Mouse (Mus musculus): ENCODE data around the gene 2410004P03Rik. TPM values are rescaled to one million over a fixed set of nuclear protein-coding genes. Genes with fewer than 3 reads are reported as not detected.

Gene 2410004P03Rik
- total and polyA plus RNA-seq, 2 experiments from 2014 or later = 7.8 to 8.6 TPM

- H3K4me2 ChIP-seq (ENCODE audit: low read depth, low read length) = no peak overlapping the region
- TF ChIP-seq CTCF (IDR thresholded peaks at IDR 0.05; ENCODE audit: low read depth) = no peak
- no peaks in the 10 kb centered on the region for H3K9me3 ChIP-seq (ENCODE audit: low read length)
- 23% methylated on average over 4 of the region's 4 CpGs for WGBS
- H3K4me1 ChIP-seq (ENCODE audit: insufficient read depth, low read length) = no peaks in the 10 kb centered on the region
- ATAC-seq = peak; percentile 70
- H3K36me3 ChIP-seq (ENCODE audit: insufficient read depth, low read length) = no peaks in the 10 kb centered on the region
- H3K27ac ChIP-seq = no peak overlapping the region; the same call in 1 of the 2 replicates
- H3K9ac ChIP-seq (replicated peaks; ENCODE audit: low read length) = no peak overlapping the region
- no peaks in the 10 kb centered on the region; the same call in 1 of the 2 replicates for H3K27me3 ChIP-seq (ENCODE audit: insufficient read depth, low read length)
- peak; percentile 78 for DNase-seq (ENCODE audit: low spot score)
- no peak overlapping the region for H3K4me3 ChIP-seq (ENCODE audit: low read length)
Measured at GRCm38 (mm10) chr12:17051057-17051456, 39.5 kb upstream of the 2410004P03Rik start.

- peak; percentile 49 for TF ChIP-seq CTCF (IDR thresholded peaks at IDR 0.05; ENCODE audit: low read depth)
- no peaks in the 10 kb centered on the region; the same call in 1 of the 2 replicates for H3K27me3 ChIP-seq (ENCODE audit: insufficient read depth, low read length)
- H3K9ac ChIP-seq (replicated peaks; ENCODE audit: low read length) = no peak overlapping the region
- ATAC-seq (no peak), DNase-seq (ENCODE audit: low spot score) (no peak)
- H3K36me3 ChIP-seq (ENCODE audit: insufficient read depth, low read length) = no peaks in the 10 kb centered on the region
- no peaks in the 10 kb centered on the region for H3K9me3 ChIP-seq (ENCODE audit: low read length)
- 92% methylated on average over 1 of the region's 1 CpGs for WGBS
- no peak overlapping the region for H3K4me3 ChIP-seq (ENCODE audit: low read length)
- H3K27ac ChIP-seq = no peak overlapping the region
- H3K4me1 ChIP-seq (ENCODE audit: insufficient read depth, low read length) = no peaks in the 10 kb centered on the region
- H3K4me2 ChIP-seq (ENCODE audit: low read depth, low read length) = no peak overlapping the region
Measured at GRCm38 (mm10) chr12:17049796-17050195, 38.3 kb upstream of the 2410004P03Rik start.

- no peaks in the 10 kb centered on the region for H3K9me3 ChIP-seq (ENCODE audit: low read length)
- ATAC-seq = peak; percentile 80
- H3K4me2 ChIP-seq (ENCODE audit: low read depth, low read length) = no peak overlapping the region
- H3K36me3 ChIP-seq (ENCODE audit: insufficient read depth, low read length) = no peaks in the 10 kb centered on the region
- TF ChIP-seq CTCF (IDR thresholded peaks at IDR 0.05; ENCODE audit: low read depth) = no peak
- H3K27me3 ChIP-seq (ENCODE audit: insufficient read depth, low read length) = no peaks in the 10 kb centered on the region; the same call in 1 of the 2 replicates
- WGBS = 39% methylated on average over 7 of the region's 7 CpGs
- H3K9ac ChIP-seq (replicated peaks; ENCODE audit: low read length) = no peak overlapping the region
- DNase-seq (ENCODE audit: low spot score) = peak; percentile 74
- no peaks in the 10 kb centered on the region for H3K4me1 ChIP-seq (ENCODE audit: insufficient read depth, low read length)
- H3K27ac ChIP-seq = no peak overlapping the region
- no peak overlapping the region for H3K4me3 ChIP-seq (ENCODE audit: low read length)
Measured at GRCm38 (mm10) chr12:17048979-17049612, 37.6 kb upstream of the 2410004P03Rik start.

- no peaks in the 10 kb centered on the region for H3K9me3 ChIP-seq (ENCODE audit: low read length)
- ATAC-seq = no peak
- DNase-seq (ENCODE audit: low spot score) = no peak
- H3K36me3 ChIP-seq (ENCODE audit: insufficient read depth, low read length) = no peaks in the 10 kb centered on the region
- TF ChIP-seq CTCF (IDR thresholded peaks at IDR 0.05; ENCODE audit: low read depth) = no peak
- no peak overlapping the region for H3K4me2 ChIP-seq (ENCODE audit: low read depth, low read length)
- H3K27me3 ChIP-seq (ENCODE audit: insufficient read depth, low read length) = no peaks in the 10 kb centered on the region
- WGBS = 42% methylated on average over 5 of the region's 5 CpGs
- no peak overlapping the region for H3K27ac ChIP-seq
- no peak overlapping the region for H3K9ac ChIP-seq (replicated peaks; ENCODE audit: low read length)
- H3K4me1 ChIP-seq (ENCODE audit: insufficient read depth, low read length) = no peaks in the 10 kb centered on the region
- no peak overlapping the region for H3K4me3 ChIP-seq (ENCODE audit: low read length)
Measured at GRCm38 (mm10) chr12:17043311-17043710, 31.8 kb upstream of the 2410004P03Rik start.

GRCm38 (mm10) chr12:17040567-17040966 lies 29.0 kb upstream of the 2410004P03Rik start:
- Histone ChIP-seq H3K27me3 (ENCODE audit: insufficient read depth, low read length) (no peaks in the 10 kb centered on the region), H3K36me3 (ENCODE audit: insufficient read depth, low read length) (no peaks in the 10 kb centered on the region), H3K4me3 (ENCODE audit: low read length) (no peak overlapping the region), H3K27ac (no peak overlapping the region), H3K4me1 (ENCODE audit: insufficient read depth, low read length) (no peaks in the 10 kb centered on the region; the same call in none of the 2 replicates), H3K9ac (replicated peaks; ENCODE audit: low read length) (no peak overlapping the region), H3K9me3 (ENCODE audit: low read length) (no peaks in the 10 kb centered on the region), H3K4me2 (ENCODE audit: low read depth, low read length) (no peak overlapping the region)
- 59% methylated on average over 1 of the region's 1 CpGs for WGBS
- ATAC-seq (no peak), DNase-seq (ENCODE audit: low spot score) (no peak)
- TF ChIP-seq CTCF (IDR thresholded peaks at IDR 0.05; ENCODE audit: low read depth) = no peak

DNA sequence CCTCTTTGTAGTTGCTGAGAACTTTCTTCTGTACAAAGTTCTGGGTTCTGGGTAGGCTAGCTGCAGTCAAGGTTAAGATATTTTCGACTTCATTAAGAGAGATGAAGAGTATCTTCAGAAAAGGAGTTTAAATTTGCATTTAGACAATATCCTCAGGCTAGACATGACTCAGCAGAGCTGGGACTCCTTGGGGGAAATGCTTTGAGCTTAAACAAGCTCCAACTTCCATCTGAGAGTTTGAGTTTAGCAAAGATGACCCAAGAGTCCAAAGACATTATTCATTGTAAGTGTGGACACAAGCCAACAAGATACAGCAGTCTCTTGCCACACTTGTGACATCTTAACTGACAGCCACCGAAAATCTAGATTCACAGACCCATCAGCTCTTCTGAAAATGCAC lies 27.9 kb upstream of the 2410004P03Rik start:
- no peak overlapping the region for H3K9ac ChIP-seq (replicated peaks; ENCODE audit: low read length)
- no peak for TF ChIP-seq CTCF (IDR thresholded peaks at IDR 0.05; ENCODE audit: low read depth)
- H3K27ac ChIP-seq = no peak overlapping the region
- H3K9me3 ChIP-seq (ENCODE audit: low read length) = no peaks in the 10 kb centered on the region
- H3K27me3 ChIP-seq (ENCODE audit: insufficient read depth, low read length) = no peaks in the 10 kb centered on the region
- DNase-seq (ENCODE audit: low spot score) (no peak), ATAC-seq (no peak)
- H3K4me3 ChIP-seq (ENCODE audit: low read length) = no peak overlapping the region
- WGBS = 81% methylated on average over 2 of the region's 2 CpGs
- no peak overlapping the region for H3K4me2 ChIP-seq (ENCODE audit: low read depth, low read length)
- H3K4me1 ChIP-seq (ENCODE audit: insufficient read depth, low read length) = no peaks in the 10 kb centered on the region; the same call in none of the 2 replicates
- no peaks in the 10 kb centered on the region for H3K36me3 ChIP-seq (ENCODE audit: insufficient read depth, low read length)

DNA sequence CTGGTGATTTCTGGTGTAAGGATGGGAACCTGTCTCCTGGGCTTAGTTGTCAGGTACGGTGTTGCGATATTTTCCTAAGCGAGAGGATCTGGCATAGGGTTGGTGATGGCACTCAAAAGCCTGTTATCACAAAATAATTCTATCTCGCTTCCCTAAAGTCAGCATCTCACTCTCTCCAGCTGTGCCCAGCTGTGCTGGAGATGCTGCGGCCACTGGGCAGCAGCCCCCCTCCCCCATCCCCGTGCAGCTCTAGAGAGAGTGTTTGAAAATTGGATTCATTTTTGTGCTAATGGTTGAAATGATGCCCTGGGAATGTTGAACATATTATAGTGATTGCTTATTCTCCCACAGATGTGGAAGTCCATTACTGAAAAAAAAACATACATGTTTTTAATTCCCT lies 26.7 kb upstream of the 2410004P03Rik start:
- ATAC-seq (no peak), DNase-seq (ENCODE audit: low spot score) (no peak)
- TF ChIP-seq CTCF (IDR thresholded peaks at IDR 0.05; ENCODE audit: low read depth) = no peak
- no peak overlapping the region for H3K4me3 ChIP-seq (ENCODE audit: low read length)
- H3K36me3 ChIP-seq (ENCODE audit: insufficient read depth, low read length) = no peaks in the 10 kb centered on the region
- no peaks in the 10 kb centered on the region for H3K27me3 ChIP-seq (ENCODE audit: insufficient read depth, low read length)
- WGBS = 71% methylated on average over 6 of the region's 6 CpGs
- no peak overlapping the region for H3K9ac ChIP-seq (replicated peaks; ENCODE audit: low read length)
- H3K27ac ChIP-seq = no peak overlapping the region
- no peaks in the 10 kb centered on the region; the same call in none of the 2 replicates for H3K4me1 ChIP-seq (ENCODE audit: insufficient read depth, low read length)
- H3K4me2 ChIP-seq (ENCODE audit: low read depth, low read length) = no peak overlapping the region
- H3K9me3 ChIP-seq (ENCODE audit: low read length) = no peaks in the 10 kb centered on the region
